In the genomic region with DNA sequence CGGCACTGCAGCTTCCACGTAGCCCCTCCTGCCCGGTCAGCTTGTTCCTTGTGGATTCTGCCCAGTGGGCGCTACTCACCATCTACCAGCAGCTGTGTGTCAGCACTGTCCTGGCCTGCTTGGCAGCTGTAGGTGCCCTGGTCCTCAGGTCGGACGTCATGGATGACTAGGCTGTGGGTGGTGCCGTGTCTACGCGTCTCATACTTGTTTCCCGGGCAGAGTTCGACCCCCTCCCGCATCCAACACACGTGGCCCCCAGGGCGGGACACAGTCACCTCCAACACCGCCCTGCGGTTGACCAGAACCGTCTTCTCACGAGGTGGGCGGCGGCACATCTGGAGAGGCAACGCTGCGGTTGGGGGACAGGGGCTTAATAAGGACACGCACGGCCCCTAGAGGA, we compare ENCODE assay signal across 8 mouse cellular contexts. TPM values are rescaled to one million over a fixed set of nuclear protein-coding genes. Genes with fewer than 3 reads are reported as not detected.
DNase-seq lines count a peak whose midpoint lies in the region; ATAC-seq and TF ChIP-seq lines count a peak whose summit lies in the region.

No protein-coding gene starts in this region.

- peak overlapping the region; percentile 88 for H3K4me2 ChIP-seq in forebrain, embryonic 13.5 days
- peak overlapping the region; percentile 86 for H3K4me2 ChIP-seq in kidney, embryonic 16.5 days (replicated peaks; ENCODE audit: low read depth, low read length)
- H3K4me2 ChIP-seq in neural tube, embryonic 12.5 days (replicated peaks), result peak overlapping the region; percentile 88

- H3K27me3 ChIP-seq in forebrain, embryonic 13.5 days, result peaks cover 80% of the 10 kb centered on the region
- peaks cover 69% of the 10 kb centered on the region for H3K27me3 ChIP-seq in kidney, embryonic 16.5 days (ENCODE audit: insufficient read depth, low read length)
- peaks cover 79% of the 10 kb centered on the region for H3K27me3 ChIP-seq in neural tube, embryonic 12.5 days (replicated peaks)

- peak overlapping the region; percentile 61 for H3K4me3 ChIP-seq in layer of hippocampus, adult 2 months
- H3K4me3 ChIP-seq in forebrain, embryonic 13.5 days, result peak overlapping the region; percentile 48
- peak overlapping the region; percentile 61 for H3K4me3 ChIP-seq in kidney, embryonic 16.5 days (ENCODE audit: low read length)
- no peak overlapping the region for H3K4me3 ChIP-seq in neural tube, embryonic 12.5 days

- WGBS in forebrain, embryonic 13.5 days, result 4% methylated on average over 24 of the region's 24 CpGs
- WGBS in kidney, embryonic 16.5 days, result 6% methylated on average over 24 of the region's 24 CpGs
- WGBS in neural tube, embryonic 12.5 days, result 4% methylated on average over 24 of the region's 24 CpGs

- peaks cover 46% of the 10 kb centered on the region for H3K36me3 ChIP-seq in forebrain, embryonic 13.5 days (ENCODE audit: poor library complexity, severe bottlenecking)
- peaks cover 20% of the 10 kb centered on the region for H3K36me3 ChIP-seq in kidney, embryonic 16.5 days (ENCODE audit: insufficient read depth, low read length)
- peaks cover 28% of the 10 kb centered on the region for H3K36me3 ChIP-seq in neural tube, embryonic 12.5 days

- peak; percentile 6; the same call in 1 of the 2 replicates for TF ChIP-seq CTCF in layer of hippocampus, adult 2 months (conservative IDR thresholded peaks at IDR 0.05)

- H3K9me3 ChIP-seq in forebrain, embryonic 13.5 days (replicated peaks), result no peaks in the 10 kb centered on the region
- no peaks in the 10 kb centered on the region for H3K9me3 ChIP-seq in kidney, embryonic 16.5 days (ENCODE audit: low read length)
- no peaks in the 10 kb centered on the region for H3K9me3 ChIP-seq in neural tube, embryonic 12.5 days

- no peak overlapping the region for H3K27ac ChIP-seq in layer of hippocampus, adult 2 months
- no peak overlapping the region for H3K27ac ChIP-seq in forebrain, embryonic 13.5 days
- H3K27ac ChIP-seq in kidney, embryonic 16.5 days (ENCODE audit: low read length), result no peak overlapping the region
- no peak overlapping the region for H3K27ac ChIP-seq in neural tube, embryonic 12.5 days

- no peak for DNase-seq in layer of hippocampus, adult 2 months (ENCODE audit: low spot score in 2 of 2)
- DNase-seq in layer of hippocampus, adult 8-10 months (ENCODE audit: low spot score in 2 of 2), result no peak
- DNase-seq in right cerebral cortex, postnatal 4 days, result no peak
- DNase-seq in thymus, postnatal 25 days, result no peak
- no peak for DNase-seq in ovary, postnatal 14 days (ENCODE audit: low spot score)

- H3K9ac ChIP-seq in forebrain, embryonic 13.5 days, result peak overlapping the region; percentile 60; the same call in 1 of the 2 replicates
- no peak overlapping the region for H3K9ac ChIP-seq in kidney, embryonic 16.5 days (replicated peaks; ENCODE audit: low read length)
- no peak overlapping the region for H3K9ac ChIP-seq in neural tube, embryonic 12.5 days

- H3K4me1 ChIP-seq in forebrain, embryonic 13.5 days, result peaks cover 19% of the 10 kb centered on the region
- peaks cover 28% of the 10 kb centered on the region for H3K4me1 ChIP-seq in kidney, embryonic 16.5 days (ENCODE audit: insufficient read depth, low read length)
- H3K4me1 ChIP-seq in neural tube, embryonic 12.5 days, result peaks cover 19% of the 10 kb centered on the region

- no peak for ATAC-seq in forebrain, embryonic 13.5 days
- no peak for ATAC-seq in kidney, embryonic 16.5 days (ENCODE audit: low FRiP score, low TSS enrichment)
- ATAC-seq in neural tube, embryonic 12.5 days (ENCODE audit: low FRiP score, low read depth), result 0 out of 2 replicates have a peak, but pooled peaks have one; percentile 15

RNA-seq across cellular contexts. Expression of gene Tmem198, which starts 7.2 kb away (rescaled TPM):
- total RNA-seq in layer of hippocampus, adult 2 months (2021), result 10 to 100 TPM; 64.0 to 65.4 TPM
- 10 to 100 TPM; 49.1 to 64.8 (median 55.6) TPM for total RNA-seq in layer of hippocampus, adult 8-10 months (2022)
- 34.0 and 35.5 TPM in 2 replicates for polyA plus RNA-seq in forebrain, embryonic 13.5 days (2015; fragmentation: Nextera tagmentation; extraction: Ambion mirVana)
- polyA plus RNA-seq in kidney, embryonic 16.5 days (2015; fragmentation: Nextera tagmentation; extraction: Ambion mirVana), result 0.77 and 0.99 TPM in 2 replicates
- 28.9 and 30.4 TPM in 2 replicates for polyA plus RNA-seq in neural tube, embryonic 12.5 days (2016; fragmentation: Nextera tagmentation; extraction: Ambion mirVana)

RNA-seq across cellular contexts. Expression of gene Chpf, which starts 7.5 kb away (rescaled TPM):
- total RNA-seq in layer of hippocampus, adult 2 months (2021), result 10 to 100 TPM; 80.5 to 86.6 TPM
- 10 to 100 TPM; 71.4 to 79.7 (median 77.2) TPM for total RNA-seq in layer of hippocampus, adult 8-10 months (2022)
- polyA plus RNA-seq in forebrain, embryonic 13.5 days (2015; fragmentation: Nextera tagmentation; extraction: Ambion mirVana), result 16.9 and 18.6 TPM in 2 replicates
- polyA plus RNA-seq in kidney, embryonic 16.5 days (2015; fragmentation: Nextera tagmentation; extraction: Ambion mirVana), result 37.9 and 38.6 TPM in 2 replicates
- polyA plus RNA-seq in neural tube, embryonic 12.5 days (2016; fragmentation: Nextera tagmentation; extraction: Ambion mirVana), result 43.6 and 43.7 TPM in 2 replicates

RNA-seq across cellular contexts. Expression of gene Obsl1, which starts 19.7 kb away (rescaled TPM):
- total RNA-seq in layer of hippocampus, adult 2 months (2021), result 10 to 100 TPM; 20.6 to 25.9 TPM
- 10 to 100 TPM; 20.8 to 25.7 (median 23.1) TPM for total RNA-seq in layer of hippocampus, adult 8-10 months (2022)
- polyA plus RNA-seq in forebrain, embryonic 13.5 days (2015; fragmentation: Nextera tagmentation; extraction: Ambion mirVana), result 15.5 and 17.2 TPM in 2 replicates
- polyA plus RNA-seq in kidney, embryonic 16.5 days (2015; fragmentation: Nextera tagmentation; extraction: Ambion mirVana), result 55.7 and 60.9 TPM in 2 replicates
- 49.0 and 50.6 TPM in 2 replicates for polyA plus RNA-seq in neural tube, embryonic 12.5 days (2016; fragmentation: Nextera tagmentation; extraction: Ambion mirVana)

RNA-seq across cellular contexts. Expression of gene Inha, which starts 20.3 kb away (rescaled TPM):
- total RNA-seq in layer of hippocampus, adult 2 months (2021), result 10 to 100 TPM; 15.3 to 16.5 TPM
- 10 to 100 TPM; 13.0 to 19.2 (median 16.8) TPM for total RNA-seq in layer of hippocampus, adult 8-10 months (2022)
- polyA plus RNA-seq in forebrain, embryonic 13.5 days (2015; fragmentation: Nextera tagmentation; extraction: Ambion mirVana), result 5.8 and 8.0 TPM in 2 replicates
- polyA plus RNA-seq in kidney, embryonic 16.5 days (2015; fragmentation: Nextera tagmentation; extraction: Ambion mirVana), result 7.8 and 10.7 TPM in 2 replicates
- polyA plus RNA-seq in neural tube, embryonic 12.5 days (2016; fragmentation: Nextera tagmentation; extraction: Ambion mirVana), result 7.3 and 10.0 TPM in 2 replicates

RNA-seq across cellular contexts. Expression of gene Stk11ip, which starts 34.8 kb away (rescaled TPM):
- total RNA-seq in layer of hippocampus, adult 2 months (2021), result 10 to 100 TPM; 25.6 to 27.4 TPM
- 10 to 100 TPM; 26.8 to 36.5 (median 30.1) TPM for total RNA-seq in layer of hippocampus, adult 8-10 months (2022)
- polyA plus RNA-seq in forebrain, embryonic 13.5 days (2015; fragmentation: Nextera tagmentation; extraction: Ambion mirVana), result 16.3 and 19.4 TPM in 2 replicates
- polyA plus RNA-seq in kidney, embryonic 16.5 days (2015; fragmentation: Nextera tagmentation; extraction: Ambion mirVana), result 28.8 and 30.6 TPM in 2 replicates
- polyA plus RNA-seq in neural tube, embryonic 12.5 days (2016; fragmentation: Nextera tagmentation; extraction: Ambion mirVana), result 24.8 and 27.1 TPM in 2 replicates

Comparison
In these comparisons a context has a peak if more than half of its experiments do, and no peak if none do; other contexts are left out.
1. RNA of gene Tmem198, which starts 7.2 kb away (polyA plus RNA-seq): 34.0 to 35.5 TPM in forebrain, embryonic 13.5 days and 28.9 to 30.4 TPM in neural tube, embryonic 12.5 days; 0.77 to 0.99 TPM in kidney, embryonic 16.5 days; every median in the first group is over 10 times any median in the second.
2. Peak in every context shown above with its lines, with median percentiles within 50 percentile points of each other: H3K4me2 ChIP-seq.